Mouse (Mus musculus) fat pad, adult 2 months (tissue): ENCODE measurements around the gene Spata31d1a.
"Not testable (repeated sequence)": the region's sequence is repeated elsewhere in the genome, so short reads cannot be mapped to it uniquely, and the experiment has no call there.

Experiments
- DNase-seq: peaks from one replicate; pipeline ENCODE4 v3.0.0-alpha.2; 2011; ENCODE audit warnings: low read depth, low spot score; ENCODE audit errors: extremely low read depth

Spata31d1a gene

GRCm38 (mm10) chr13:59710230-59710629 is at the start of gene Spata31d1a:
Gene Spata31d1a, minus strand, starts transcription at chr13:59710330.
- no peak for DNase-seq

GRCm38 (mm10) chr13:59756906-59757305 is 46.8 kb upstream of the Spata31d1a start:
- no peak for DNase-seq

GRCm38 (mm10) chr13:59750310-59750709 is 40.2 kb upstream of the Spata31d1a start:
- DNase-seq = no peak

- no peak for DNase-seq
Observed at GRCm38 (mm10) chr13:59746711-59747110, 36.6 kb upstream of the Spata31d1a start, which contains the start of gene 1700014D04Rik. Gene 1700014D04Rik, minus strand, starts transcription at chr13:59746752.

GRCm38 (mm10) chr13:59746164-59746563 is 36.0 kb upstream of the Spata31d1a start:
- DNase-seq = no peak

- no peak for DNase-seq
Observed at GRCm38 (mm10) chr13:59745462-59745861, 35.3 kb upstream of the Spata31d1a start.

GRCm38 (mm10) chr13:59741697-59742096 is 31.6 kb upstream of the Spata31d1a start:
- no peak for DNase-seq

GRCm38 (mm10) chr13:59741096-59741495 is 31.0 kb upstream of the Spata31d1a start:
- no peak for DNase-seq

- DNase-seq = no peak
Observed at GRCm38 (mm10) chr13:59739397-59739796, 29.3 kb upstream of the Spata31d1a start.

- no peak for DNase-seq
Observed at GRCm38 (mm10) chr13:59738455-59738854, 28.3 kb upstream of the Spata31d1a start.

- DNase-seq = no peak
Observed at GRCm38 (mm10) chr13:59735190-59735589, 25.1 kb upstream of the Spata31d1a start.

GRCm38 (mm10) chr13:59734347-59734746 is 24.2 kb upstream of the Spata31d1a start:
- not testable (repeated sequence) for DNase-seq

GRCm38 (mm10) chr13:59733936-59734335 is 23.8 kb upstream of the Spata31d1a start:
- DNase-seq = no peak

- no peak for DNase-seq
Observed at GRCm38 (mm10) chr13:59731652-59732051, 21.5 kb upstream of the Spata31d1a start, which contains the start of gene Spata31d1d. Gene Spata31d1d, minus strand, starts transcription at chr13:59731752.

- no peak for DNase-seq
Observed at GRCm38 (mm10) chr13:59728378-59729093, 18.4 kb upstream of the Spata31d1a start.

GRCm38 (mm10) chr13:59726139-59726867 is 16.2 kb upstream of the Spata31d1a start:
- DNase-seq = no peak

GRCm38 (mm10) chr13:59722089-59722488 is 12.0 kb upstream of the Spata31d1a start:
- DNase-seq = not testable (repeated sequence)

- DNase-seq = no peak
Observed at GRCm38 (mm10) chr13:59719475-59719874, 9.3 kb upstream of the Spata31d1a start.

- not testable (repeated sequence) for DNase-seq
Observed at GRCm38 (mm10) chr13:59718857-59719440, 8.8 kb upstream of the Spata31d1a start.

GRCm38 (mm10) chr13:59713710-59714109 is 3.6 kb upstream of the Spata31d1a start:
- DNase-seq = no peak

- not testable (repeated sequence) for DNase-seq
Observed at GRCm38 (mm10) chr13:59711984-59712383, 1.9 kb upstream of the Spata31d1a start, which contains the start of gene Spata31d1b. Gene Spata31d1b, plus strand, starts transcription at chr13:59712284.

- no peak for DNase-seq
Observed at GRCm38 (mm10) chr13:59704562-59704961, 5.6 kb downstream of the Spata31d1a start.
